Comparison of ENCODE assay signal across 13 mouse cellular contexts in the genomic region with DNA sequence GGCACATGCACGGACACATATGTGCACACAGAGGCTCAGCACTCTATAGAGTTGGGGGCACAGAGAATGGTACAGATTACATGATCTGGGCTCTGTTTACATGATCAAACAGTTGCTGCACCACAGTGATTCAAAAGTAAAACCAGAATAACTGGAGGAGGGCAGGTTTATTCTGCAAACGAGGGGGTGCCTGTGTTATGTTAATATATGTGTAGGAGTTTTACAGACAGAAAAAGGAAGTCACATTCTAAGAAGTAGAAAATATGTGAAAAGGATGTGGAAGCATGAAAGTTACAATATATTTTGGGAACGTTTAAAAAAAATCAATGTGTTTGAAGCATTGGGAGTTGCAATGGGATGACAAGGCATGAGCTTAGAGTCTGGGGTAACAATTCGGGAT.
"Had no signal": no experiment of that assay in that cellular context is flagged by ENCODE, and none has a peak within 500 bp of the region (broad histone marks: within the 10 kb centered on the region; RNA-seq: fewer than 3 reads in every experiment).

No protein-coding gene starts in this region.

- ATAC-seq: midbrain, embryonic 16.5 days had no signal

- DNase-seq: lung, adult 18-20 months; lung, embryonic 14.5 days; lung, postnatal 10 days; lung, postnatal 4 days; midbrain, embryonic 14.5 days; retina, postnatal 1 day; right cerebral cortex, postnatal 14 days; right cerebral cortex, postnatal 4 days; spleen, adult 18-20 months; thymus, adult 2 months; thymus, postnatal 14 days; thymus, postnatal 36 days had no signal
